Mouse (Mus musculus) kidney, embryonic 14.5 days (tissue): ENCODE data around the gene Pam16. TPM values are rescaled to one million over a fixed set of nuclear protein-coding genes. Genes with fewer than 3 reads are reported as not detected.

ENCODE experiments used
- polyA plus RNA-seq: library from polyadenylated mRNA; unstranded; fragments of >200 nt; fragmentation: Nextera tagmentation; extraction: Ambion mirVana; gene quantifications from 2 replicates; pipeline ENCODE4 v1.2.1, GENCODE M21; 2014

The Pam16 gene
- polyA plus RNA-seq, 1 experiment from 2014 or later: 102 TPM

Other genes with a start within 250 kb of the Pam16 start
- gene Adcy9, start 204.5 kb downstream of the Pam16 start, polyA plus RNA-seq: 1.1 and 1.3 TPM in 2 replicates
- 7.7 and 21.1 TPM in 2 replicates for gene Srl, start 83.2 kb downstream of the Pam16 start, polyA plus RNA-seq
- 24.5 and 25.7 TPM in 2 replicates for gene Tfap4, start 65.1 kb downstream of the Pam16 start, polyA plus RNA-seq
- 42.4 and 47.3 TPM in 2 replicates for gene Glis2, start 30.3 kb downstream of the Pam16 start, polyA plus RNA-seq
- 14.4 and 16.1 TPM in 2 replicates for gene Vasn, start 15.0 kb upstream of the Pam16 start, polyA plus RNA-seq
- 46.3 and 68.8 TPM in 2 replicates for gene Dnaja3, start 15.0 kb upstream of the Pam16 start, polyA plus RNA-seq
- gene Coro7, start 54.8 kb upstream of the Pam16 start, polyA plus RNA-seq: 12.0 and 16.4 TPM in 2 replicates
- 132 and 145 TPM in 2 replicates for gene Nmral1, start 94.4 kb upstream of the Pam16 start, polyA plus RNA-seq
- 103 and 113 TPM in 2 replicates for gene Hmox2, start 101.4 kb upstream of the Pam16 start, polyA plus RNA-seq
- 67.2 and 98.0 TPM in 2 replicates for gene Cdip1, start 165.3 kb upstream of the Pam16 start, polyA plus RNA-seq
- gene 4930562C15Rik, start 210.4 kb upstream of the Pam16 start, polyA plus RNA-seq: 0.89 TPM in 1 of 2 replicates, not detected in the other